Mouse (Mus musculus) spleen, adult 2 months (tissue): ENCODE data around the gene Usf1. TPM values are rescaled to one million over a fixed set of nuclear protein-coding genes. Genes with fewer than 3 reads are reported as not detected.

ENCODE experiments used
- DNase-seq, 2 experiments: peaks; one replicate each; pipeline versions ENCODE4 v3.0.0 to v3.0.0-alpha.2; 2012 to 2021; ENCODE audit warnings: low spot score in 2 of 2, low read depth in 1 of 2
- H3K27ac ChIP-seq: fragments of 200-500 bp; 2 replicates; pipeline ENCODE4 v1.5.1; 2012; ENCODE audit warnings: low read length, inconsistent platforms; ENCODE audit not compliant: insufficient read depth
- H3K27me3 ChIP-seq: fragments of 200-500 bp; 2 replicates; pipeline ENCODE4 v1.6.1; 2012; ENCODE audit warnings: mild to moderate bottlenecking, moderate library complexity, low read length, inconsistent platforms; ENCODE audit not compliant: control insufficient read depth, insufficient read depth
- H3K36me3 ChIP-seq: fragments of 200-500 bp; 2 replicates; pipeline ENCODE4 v1.6.1; 2012; ENCODE audit warnings: mild to moderate bottlenecking, low read length, inconsistent platforms; ENCODE audit not compliant: control insufficient read depth, insufficient read depth
- H3K4me1 ChIP-seq: fragments of 200-500 bp; 2 replicates; pipeline ENCODE4 v1.6.1; 2011; ENCODE audit warnings: inconsistent platforms; ENCODE audit not compliant: control insufficient read depth, insufficient read depth, insufficient read length
- H3K4me3 ChIP-seq: fragments of 200-500 bp; 2 replicates; pipeline ENCODE4 v1.5.1; 2011; ENCODE audit warnings: mild to moderate bottlenecking, inconsistent platforms; ENCODE audit not compliant: insufficient read depth, insufficient read length; ENCODE audit errors: extremely low read depth
- CTCF ChIP-seq: fragments of 200-500 bp; IDR thresholded peaks from 2 replicates; pipeline ENCODE4 v1.5.1; 2011; ENCODE audit warnings: mild to moderate bottlenecking, inconsistent platforms; ENCODE audit not compliant: insufficient read depth, insufficient read length, insufficient replicate concordance; ENCODE audit errors: extremely low read depth
- POLR2A ChIP-seq: fragments of 200-500 bp; IDR thresholded peaks from 2 replicates; pipeline ENCODE4 v1.6.1; 2011; ENCODE audit warnings: low read depth, low read length, inconsistent platforms
- WGBS: fragments of 180-500 bp; shearing (Covaris S2); methylation state at CpG from one replicate; pipeline ENCODE4 v1.1.7; 2018; 5-methylcytosine and 5-hydroxymethylcytosine counted together
- polyA plus RNA-seq: library from polyadenylated mRNA; depleted of rRNA; stranded (reverse); fragments of >200 nt; gene quantifications from 2 replicates; pipeline ENCODE4 v1.2.3, GENCODE M21; 2012

Usf1 gene
- polyA plus RNA-seq, 1 experiment: 130 TPM

DNA sequence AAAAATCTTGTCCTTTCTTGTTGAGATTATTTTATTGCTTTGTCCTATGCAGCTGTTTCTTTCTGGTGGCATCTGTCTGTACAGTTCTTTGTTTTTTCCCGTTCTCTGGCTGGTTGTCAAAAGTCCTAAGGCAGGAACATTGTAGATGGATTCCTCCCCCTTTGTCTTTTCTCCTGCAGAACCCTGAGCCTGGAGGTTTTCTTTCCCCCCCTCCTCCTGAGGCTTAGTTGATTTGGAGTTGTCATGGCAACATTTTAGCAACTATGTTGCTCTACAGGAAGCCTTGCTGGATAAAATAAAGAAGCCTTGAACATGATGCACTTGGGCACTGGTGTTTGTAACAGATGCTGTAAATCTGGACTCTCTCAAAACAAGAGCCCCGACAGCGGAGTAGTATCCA, 1.3 kb downstream of the Usf1 start:
- DNase-seq: no peak
- Histone ChIP-seq H3K4me1 (peaks cover 12% of the 10 kb centered on the region; the same call in 1 of the 2 replicates), H3K27me3 (no peaks in the 10 kb centered on the region), H3K4me3 (peak overlapping the region; percentile 100), H3K27ac (peak overlapping the region; percentile 77; the same call in 1 of the 2 replicates), H3K36me3 (peaks cover 35% of the 10 kb centered on the region)
- WGBS: 49% methylated on average over 3 of the region's 3 CpGs
- TF ChIP-seq CTCF (no peak), POLR2A (no peak)

DNA sequence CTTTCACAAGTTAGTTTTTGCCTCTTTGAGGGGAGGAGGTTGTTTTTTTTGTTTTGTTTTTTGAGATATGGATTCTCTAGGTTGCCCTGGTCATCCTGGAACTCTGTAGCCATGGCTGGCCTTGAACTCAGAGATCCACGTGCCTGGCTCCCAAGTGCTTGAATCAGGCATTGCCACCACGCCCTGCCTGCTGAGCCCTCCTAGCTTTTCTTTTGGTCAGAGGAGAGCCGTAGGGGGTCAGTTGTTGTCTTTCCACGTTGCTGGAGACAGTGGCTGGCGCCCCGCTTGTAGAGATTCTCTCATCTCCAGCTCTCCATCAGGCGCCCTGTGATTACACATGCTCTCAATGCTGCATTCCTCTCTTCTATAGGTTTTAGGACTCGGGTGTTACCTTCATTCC, 2.5 kb downstream of the Usf1 start:
- H3K4me1 ChIP-seq: peaks cover 12% of the 10 kb centered on the region; the same call in 1 of the 2 replicates
- peaks cover 36% of the 10 kb centered on the region for H3K36me3 ChIP-seq
- 87% methylated on average over 8 of the region's 8 CpGs for WGBS
- no peak for DNase-seq
- no peak for TF ChIP-seq POLR2A
- TF ChIP-seq CTCF: no peak
- no peak overlapping the region for H3K4me3 ChIP-seq
- H3K27me3 ChIP-seq: no peaks in the 10 kb centered on the region
- H3K27ac ChIP-seq: no peak overlapping the region

DNA sequence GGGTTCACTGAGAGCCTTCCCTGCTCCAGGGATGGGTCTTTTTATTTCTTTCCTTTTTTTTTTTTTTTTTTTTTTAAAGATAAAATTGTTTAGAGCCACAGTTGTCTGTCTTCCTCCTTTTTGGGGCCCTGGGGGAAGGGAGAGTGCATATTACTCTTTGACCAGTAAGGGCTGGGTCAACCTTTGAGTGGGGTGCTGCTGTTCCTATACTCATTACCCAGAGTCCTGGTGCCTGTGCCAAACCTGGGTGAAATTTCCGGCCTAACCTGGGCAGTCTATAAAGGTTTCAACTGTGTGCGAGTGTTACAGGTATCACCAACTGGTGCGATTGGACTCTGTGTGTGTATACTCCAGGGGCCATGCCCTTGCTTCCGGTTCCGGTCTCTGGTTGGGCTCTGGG, 7.5 kb downstream of the Usf1 start, which contains the start of gene Tstd1:
Tstd1 (plus strand) TSS at position 213 of the 400 bp plus-strand sequence.
- Histone ChIP-seq H3K4me1 (peaks cover 4% of the 10 kb centered on the region; the same call in 1 of the 2 replicates), H3K27me3 (no peaks in the 10 kb centered on the region), H3K4me3 (no peak within 1 kb of the TSS), H3K27ac (no peak within 1 kb of the TSS), H3K36me3 (peaks cover 49% of the 10 kb centered on the region)
- TF ChIP-seq CTCF: no peak
- no peak for TF ChIP-seq POLR2A
- 94% methylated on average over 5 of the region's 5 CpGs for WGBS
- no peak for DNase-seq

DNA sequence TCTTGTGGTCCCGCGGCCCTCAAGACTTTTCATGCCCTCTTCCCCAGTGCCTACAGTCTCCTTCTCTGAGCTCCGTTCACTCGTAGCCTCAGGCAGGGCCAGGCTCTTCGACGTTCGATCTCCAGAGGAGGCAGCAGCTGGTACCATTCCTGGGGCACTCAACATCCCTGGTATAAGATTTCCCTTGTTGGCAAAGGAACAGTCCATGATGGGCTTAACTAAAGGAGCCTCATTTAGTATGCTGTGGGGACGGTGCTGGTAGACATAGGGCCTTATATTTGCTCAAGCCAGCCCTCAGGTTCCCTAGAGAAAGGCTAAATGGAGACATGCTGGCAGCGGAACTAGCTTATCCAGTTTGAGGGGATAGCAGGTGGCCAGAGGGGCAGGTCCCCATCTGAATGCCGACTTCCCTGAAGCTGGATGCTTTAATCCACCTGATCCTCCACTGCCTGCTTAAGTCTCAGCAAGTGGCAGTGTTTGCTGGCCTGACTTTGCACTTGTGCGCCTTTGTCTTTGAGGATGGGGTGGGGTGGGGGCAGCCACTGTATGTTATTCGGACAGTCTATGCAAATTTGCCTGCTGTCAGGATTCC, 8.3 kb downstream of the Usf1 start:
- peaks cover 47% of the 10 kb centered on the region for H3K36me3 ChIP-seq
- no peak for DNase-seq
- WGBS: 95% methylated on average over 12 of the region's 12 CpGs
- H3K4me3 ChIP-seq: no peak overlapping the region
- TF ChIP-seq CTCF (no peak), POLR2A (no peak)
- H3K4me1 ChIP-seq: no peaks in the 10 kb centered on the region
- no peak overlapping the region for H3K27ac ChIP-seq
- H3K27me3 ChIP-seq: no peaks in the 10 kb centered on the region

DNA sequence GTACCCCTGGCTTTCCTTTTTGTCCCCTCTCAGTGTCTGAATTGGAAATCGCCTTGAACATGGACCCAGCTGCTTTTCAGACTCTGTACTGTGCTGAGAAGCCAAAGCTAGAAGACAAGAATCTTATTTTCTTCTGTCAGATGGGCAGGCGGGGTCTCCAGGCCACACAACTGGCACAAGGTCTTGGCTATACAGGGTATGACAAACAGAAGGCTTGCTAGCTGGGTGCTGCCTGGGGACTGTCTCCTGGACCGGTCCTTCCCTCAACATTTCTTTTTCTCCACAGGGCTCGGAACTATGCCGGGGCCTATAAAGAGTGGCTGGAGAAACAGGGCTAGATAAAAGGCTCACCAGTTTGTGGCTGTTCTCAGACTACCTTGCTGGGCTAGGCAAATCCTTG, 8.8 kb downstream of the Usf1 start:
- H3K27ac ChIP-seq: no peak overlapping the region
- 97% methylated on average over 5 of the region's 5 CpGs for WGBS
- TF ChIP-seq POLR2A (no peak), CTCF (no peak)

DNA sequence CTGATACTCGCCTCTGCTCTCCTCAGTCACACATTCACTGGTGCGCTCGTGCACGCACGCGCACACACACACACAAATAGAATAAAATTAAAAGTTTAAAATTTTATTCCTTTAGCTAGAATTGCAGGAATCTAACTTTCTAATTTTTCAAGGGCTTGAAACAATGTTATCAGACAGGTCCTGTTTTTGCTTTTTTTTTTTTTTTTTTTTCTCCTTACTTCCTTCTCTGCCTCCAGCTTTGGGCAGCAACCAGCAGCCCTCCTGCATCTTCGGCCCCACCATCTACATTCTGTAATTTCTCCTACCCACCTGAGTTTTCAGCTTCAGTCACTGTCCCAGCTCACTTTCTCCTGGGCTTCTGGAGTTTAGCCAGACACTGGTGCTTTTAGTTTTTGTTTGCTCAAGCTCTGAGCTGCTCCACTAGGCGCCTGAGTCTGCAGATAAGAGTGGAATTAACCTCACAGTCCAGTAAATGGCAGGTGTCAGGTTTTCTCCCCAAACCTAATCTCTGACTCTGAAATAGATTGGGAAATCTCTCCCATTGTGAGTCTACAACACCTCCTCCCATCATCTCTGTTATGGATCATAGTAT, 11.5 kb downstream of the Usf1 start:
- H3K4me1 ChIP-seq: no peaks in the 10 kb centered on the region
- H3K27ac ChIP-seq: no peak overlapping the region
- H3K4me3 ChIP-seq: no peak overlapping the region
- no peak for DNase-seq
- H3K36me3 ChIP-seq: peaks cover 27% of the 10 kb centered on the region
- WGBS: 79% methylated on average over 8 of the region's 8 CpGs
- TF ChIP-seq CTCF: no peak
- no peak for TF ChIP-seq POLR2A
- H3K27me3 ChIP-seq: no peaks in the 10 kb centered on the region

More for the DNA sequence above, 8.8 kb downstream of the Usf1 start:
- DNase-seq: no peak
- no peak overlapping the region for H3K4me3 ChIP-seq
- no peaks in the 10 kb centered on the region for H3K27me3 ChIP-seq
- H3K36me3 ChIP-seq: peaks cover 47% of the 10 kb centered on the region
- H3K4me1 ChIP-seq: no peaks in the 10 kb centered on the region

DNA sequence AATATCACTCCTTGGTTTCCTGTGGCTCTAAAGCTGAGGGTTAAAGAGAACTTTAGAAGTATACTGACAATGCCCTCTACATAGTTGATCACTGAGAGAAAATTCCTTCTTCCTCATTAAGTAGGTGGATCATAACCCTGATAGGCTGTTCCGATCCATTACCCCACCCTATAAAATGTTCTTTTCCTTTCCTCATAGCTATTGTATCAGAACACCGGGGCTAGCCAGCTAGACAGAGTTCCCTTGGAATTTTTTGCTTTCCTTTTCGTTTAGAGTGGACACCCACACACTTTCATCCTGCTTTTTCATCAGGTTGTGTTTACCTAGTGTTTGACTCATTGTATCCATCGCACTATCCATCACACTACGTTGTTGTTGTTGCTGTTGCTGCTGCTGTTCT, 13.5 kb downstream of the Usf1 start:
- Histone ChIP-seq H3K4me1 (no peaks in the 10 kb centered on the region), H3K27me3 (no peaks in the 10 kb centered on the region), H3K27ac (no peak overlapping the region), H3K4me3 (no peak overlapping the region), H3K36me3 (peaks cover 10% of the 10 kb centered on the region)
- DNase-seq: no peak
- WGBS: 80% methylated on average over 5 of the region's 5 CpGs
- TF ChIP-seq CTCF: no peak
